Mouse (Mus musculus) spleen, postnatal 14 days (tissue): ENCODE results near the gene Olfr1420.
"Not testable (repeated sequence)": the region's sequence is repeated elsewhere in the genome, so short reads cannot be mapped to it uniquely, and the experiment has no call there.

Experiments used
- DNase-seq, 2 experiments: peaks; one replicate each; pipeline ENCODE4 v3.0.0; 2021 to 2022; ENCODE audit warnings: low spot score in 2 of 2

The Olfr1420 gene

DNA sequence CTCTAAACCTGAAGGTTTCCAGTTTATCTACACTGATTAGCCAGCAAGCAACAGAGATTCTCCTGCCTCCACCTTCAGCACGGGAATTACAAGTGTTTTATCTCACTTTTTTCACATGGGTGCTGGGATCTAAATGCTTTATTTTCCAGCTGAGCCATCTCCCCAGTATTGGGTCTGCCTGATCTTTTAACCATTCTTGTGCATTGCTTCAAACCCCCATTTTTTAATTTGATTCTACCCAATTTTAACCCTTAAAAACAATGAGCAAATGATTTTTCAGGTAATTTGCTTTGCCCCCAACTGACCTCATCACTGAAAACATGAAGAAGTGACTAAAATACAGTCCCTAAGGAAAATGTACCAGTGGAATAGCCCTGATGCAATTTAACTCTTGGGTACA is at the start of gene Olfr1420:
Gene Olfr1420, plus strand, starts transcription at position 301 of the 400 bp plus-strand sequence.
- DNase-seq, result no peak

DNA sequence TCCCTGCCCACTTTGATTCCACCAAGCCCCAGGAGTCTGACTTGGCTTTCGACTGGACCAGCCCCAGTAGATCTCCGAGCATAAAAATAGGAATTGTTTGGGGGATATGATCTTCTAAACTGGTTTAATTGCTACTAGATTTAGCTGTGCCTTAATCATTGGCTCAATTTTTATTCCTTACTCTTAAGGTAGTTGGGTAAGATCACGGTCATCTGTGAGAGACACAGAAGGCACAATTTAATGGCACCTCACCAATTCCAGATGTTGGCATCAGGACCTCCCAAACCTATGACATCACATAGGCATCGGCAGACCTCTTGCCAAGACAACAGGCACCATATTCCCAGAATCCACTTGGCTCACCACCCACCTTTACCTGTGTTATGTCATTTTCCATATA is 47.2 kb upstream of the Olfr1420 start, which contains the start of gene Olfr1417:
Gene Olfr1417, minus strand, starts transcription at position 101 of the 400 bp plus-strand sequence.
- no peak for DNase-seq

DNA sequence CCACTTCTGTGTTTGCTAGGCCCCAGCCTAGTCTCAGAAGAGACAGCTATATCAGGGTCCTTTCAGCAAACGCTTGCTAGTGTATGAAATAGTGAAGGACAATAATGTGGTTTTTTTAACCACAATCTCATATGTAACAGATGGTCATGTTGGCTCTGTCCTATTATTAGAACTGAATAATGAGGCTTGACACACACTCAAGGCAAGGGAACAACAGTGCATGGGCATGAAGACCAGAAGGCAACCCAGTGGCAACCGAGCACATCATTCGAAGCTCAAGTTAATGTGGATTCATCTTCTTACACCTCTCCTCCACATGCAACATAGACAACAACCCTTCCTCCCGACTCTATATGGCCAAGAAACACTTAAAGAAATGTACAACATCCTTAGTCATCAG is 40.0 kb upstream of the Olfr1420 start:
- no peak for DNase-seq

DNA sequence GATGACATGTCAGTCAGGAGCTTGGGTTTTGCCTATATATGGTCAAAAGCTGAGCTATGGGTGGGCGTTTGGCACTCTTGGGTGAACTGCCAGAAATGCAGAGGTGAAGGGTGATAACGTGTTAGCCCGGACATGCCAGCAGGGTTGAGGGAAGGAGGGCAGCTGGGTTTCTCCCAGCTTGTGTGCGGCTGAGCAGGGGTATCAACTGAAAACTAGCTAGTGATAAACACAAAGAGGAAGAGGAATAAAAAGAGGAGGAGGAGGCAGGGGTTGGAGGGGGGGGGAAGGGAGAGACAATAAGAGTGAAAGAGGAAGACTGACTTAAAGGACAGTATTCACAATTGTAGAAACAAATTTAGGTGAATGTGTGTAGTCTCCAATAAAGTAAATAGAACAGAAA is 33.7 kb upstream of the Olfr1420 start:
- no peak for DNase-seq

DNA sequence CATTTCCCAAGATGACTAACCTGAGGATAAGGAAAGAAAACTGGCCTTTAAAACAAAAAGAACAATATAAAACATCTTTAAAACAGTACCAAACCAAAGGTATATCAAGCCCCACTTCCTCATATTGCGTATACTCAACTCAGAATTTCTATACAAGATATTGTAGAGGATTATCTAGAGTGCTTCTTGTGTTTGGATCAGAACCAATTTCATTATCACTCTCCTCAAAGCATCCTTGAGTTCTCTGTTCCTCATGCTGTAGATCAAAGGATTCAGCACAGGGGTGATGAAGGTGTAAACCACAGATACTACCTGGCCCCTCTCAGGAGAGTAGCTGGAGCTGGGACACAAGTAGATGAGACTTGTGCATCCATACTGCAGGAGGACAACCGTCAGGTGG is 31.5 kb upstream of the Olfr1420 start:
- DNase-seq, result no peak

DNA sequence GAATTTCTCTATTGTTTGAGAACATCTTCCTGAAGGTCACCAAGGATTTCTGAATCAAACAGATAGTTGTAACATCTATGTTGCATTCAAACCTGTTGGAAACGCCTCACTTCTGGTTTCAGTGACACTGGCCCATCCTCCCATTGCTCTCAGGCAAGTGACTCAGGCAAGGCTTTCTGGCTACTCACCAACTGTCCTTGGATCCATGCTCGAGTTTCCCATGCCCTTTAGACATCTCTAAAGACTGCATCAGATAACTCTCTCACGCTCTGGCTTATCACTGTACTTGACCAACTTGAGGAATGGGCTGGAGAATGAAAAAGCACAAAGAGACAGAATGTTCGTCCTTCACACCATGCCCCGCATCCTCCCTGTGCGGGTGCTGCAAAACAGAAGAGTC is 29.9 kb upstream of the Olfr1420 start:
- DNase-seq, result no peak

DNA sequence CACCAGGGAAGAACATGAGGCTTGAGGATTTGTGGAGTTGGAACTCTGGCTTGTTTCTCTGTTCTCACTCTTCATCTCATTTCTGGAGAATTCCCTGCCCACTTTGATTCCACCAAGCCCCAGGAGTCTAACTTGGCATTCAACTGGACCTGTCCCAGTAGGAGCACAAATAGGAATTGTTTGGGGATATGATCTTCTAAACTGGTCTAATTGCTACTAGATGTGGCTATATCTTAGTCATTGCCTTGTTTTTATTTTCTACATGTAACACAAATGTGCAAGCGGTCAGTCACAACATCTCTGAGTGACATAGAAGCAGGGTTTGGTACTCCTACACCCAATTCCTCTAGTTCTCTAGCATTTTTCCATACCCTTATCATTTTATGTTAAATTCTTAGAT is 25.4 kb upstream of the Olfr1420 start, which contains the start of gene Olfr1418:
Gene Olfr1418, minus strand, starts transcription at position 101 of the 400 bp plus-strand sequence.
- DNase-seq, result no peak

DNA sequence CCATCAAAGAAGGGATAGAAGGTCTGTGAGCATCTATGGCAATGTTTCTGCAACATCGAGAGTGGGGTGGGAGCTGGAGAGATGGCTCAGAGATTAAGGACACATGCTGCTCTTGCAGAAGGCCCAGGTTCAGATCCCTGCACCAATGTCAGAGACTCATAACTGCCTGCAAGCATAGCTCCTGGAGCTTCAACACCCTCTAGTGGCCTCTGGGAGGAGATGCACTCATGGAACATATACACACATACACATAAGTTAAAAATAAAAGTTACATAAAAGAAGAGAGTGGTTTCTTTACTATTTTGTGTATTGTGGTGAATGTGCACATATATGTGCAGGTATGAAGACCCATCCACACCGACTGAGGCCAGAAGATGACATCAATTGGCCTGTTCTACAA is 18.5 kb upstream of the Olfr1420 start:
- DNase-seq, result no peak

DNA sequence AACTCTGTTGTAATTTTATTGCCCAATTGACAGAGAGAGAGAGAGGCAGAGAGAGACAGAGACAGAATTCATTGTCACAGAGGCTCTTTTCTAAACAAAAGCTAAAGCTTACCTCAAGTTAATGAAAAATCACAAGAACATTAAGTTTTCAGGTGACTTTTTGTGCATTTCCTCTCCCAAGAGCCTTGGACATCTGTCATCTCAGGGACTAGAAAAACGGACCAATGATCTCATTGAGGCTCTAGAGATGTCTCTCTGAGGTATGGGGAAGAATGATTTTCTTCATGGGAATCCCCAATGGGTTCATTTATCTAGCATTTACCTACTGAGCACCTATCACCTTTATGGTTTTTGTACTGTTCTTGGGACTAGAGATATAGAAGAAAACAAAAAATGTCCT is 11.4 kb upstream of the Olfr1420 start, which contains the start of gene Olfr1419:
Gene Olfr1419, minus strand, starts transcription at position 101 of the 400 bp plus-strand sequence.
- no peak for DNase-seq

DNA sequence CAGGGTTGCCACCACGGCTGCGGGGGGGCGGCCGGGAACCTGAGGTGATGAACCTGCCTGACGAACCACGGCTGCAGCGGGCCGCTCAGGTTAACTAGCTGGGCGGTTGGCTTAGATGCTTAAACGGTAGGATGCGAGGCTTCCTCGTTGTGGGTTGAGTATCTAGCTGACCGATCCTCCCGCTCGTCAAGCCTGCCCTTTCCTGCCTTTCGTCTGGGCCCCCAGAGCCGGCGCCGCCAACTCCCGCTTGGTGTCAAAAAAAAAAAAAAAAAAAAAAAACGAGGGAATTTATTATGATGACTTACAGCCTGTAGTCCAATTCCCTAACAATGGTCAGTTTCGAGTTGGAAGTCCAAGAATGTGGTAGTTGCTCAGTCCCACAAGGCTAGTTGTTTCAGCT is 8.0 kb upstream of the Olfr1420 start:
- not testable (repeated sequence) for DNase-seq

DNA sequence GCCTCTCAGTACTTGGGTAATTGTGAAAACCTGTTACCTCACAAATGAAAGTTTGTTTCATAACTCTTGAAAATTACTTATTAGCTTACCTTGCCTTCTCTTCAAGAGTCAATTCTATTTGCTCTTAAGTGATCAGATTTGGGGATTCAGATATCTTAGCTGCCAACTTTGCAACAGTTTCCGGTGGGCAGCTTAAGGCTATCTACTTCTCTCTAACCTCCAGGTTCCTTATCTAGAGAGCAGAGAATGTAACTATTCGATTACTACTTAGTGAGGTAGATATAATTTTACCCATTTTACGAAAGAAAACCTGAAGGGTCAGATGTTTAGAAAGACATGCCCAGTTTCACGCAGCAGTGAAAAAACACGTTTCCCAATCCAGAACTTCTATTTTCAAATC is 24.7 kb downstream of the Olfr1420 start:
- no peak for DNase-seq

DNA sequence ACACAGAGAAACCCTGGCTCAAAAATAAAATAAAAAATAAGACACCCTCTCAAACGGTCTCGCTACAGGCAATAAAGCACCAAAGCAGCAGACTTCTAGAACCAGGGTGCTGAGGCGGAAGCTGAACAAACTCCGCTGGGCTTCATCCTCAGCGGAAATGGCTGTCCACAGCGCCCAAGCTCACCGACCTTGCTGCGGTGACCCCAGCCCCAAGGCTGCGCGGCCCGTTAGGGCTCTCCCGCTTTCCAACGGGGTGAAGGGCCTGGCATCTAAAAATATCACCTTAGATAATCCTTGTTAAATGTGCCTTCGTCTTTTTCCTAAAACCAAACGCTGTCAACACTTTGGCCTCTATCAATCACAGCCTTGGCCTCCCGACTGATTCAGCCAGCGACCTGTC is 25.2 kb downstream of the Olfr1420 start:
- DNase-seq, result peak in 1 of 2 experiments; percentile 9

DNA sequence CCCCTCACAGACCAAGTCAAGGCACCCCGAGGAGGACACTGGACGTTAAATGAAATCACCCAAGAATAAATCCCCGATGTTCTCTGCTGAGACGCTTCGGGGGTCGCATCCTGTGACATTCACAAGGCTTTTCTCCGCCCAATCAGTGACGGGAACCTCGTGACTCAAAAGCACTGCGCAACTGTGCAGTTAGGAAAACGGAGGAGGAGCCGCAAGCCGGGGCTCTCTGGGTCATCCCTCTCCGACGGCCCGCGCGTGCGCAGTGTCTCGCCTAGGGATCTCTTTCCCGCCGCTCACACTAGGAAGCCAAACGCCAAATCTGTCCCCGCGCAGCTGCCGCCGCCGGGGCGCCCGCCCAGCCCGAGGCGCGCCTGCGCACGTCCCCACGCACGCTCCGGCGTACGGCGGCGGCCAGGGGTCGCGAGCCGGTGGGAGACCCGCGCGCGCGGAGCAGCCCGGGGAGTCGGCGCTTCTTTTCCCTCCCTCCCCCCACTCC is 25.7 kb downstream of the Olfr1420 start, which contains the start of gene Patl1:
Gene Patl1, plus strand, starts transcription at position 363 of the 496 bp plus-strand sequence.
- DNase-seq, result peak; percentile 94 to 95

DNA sequence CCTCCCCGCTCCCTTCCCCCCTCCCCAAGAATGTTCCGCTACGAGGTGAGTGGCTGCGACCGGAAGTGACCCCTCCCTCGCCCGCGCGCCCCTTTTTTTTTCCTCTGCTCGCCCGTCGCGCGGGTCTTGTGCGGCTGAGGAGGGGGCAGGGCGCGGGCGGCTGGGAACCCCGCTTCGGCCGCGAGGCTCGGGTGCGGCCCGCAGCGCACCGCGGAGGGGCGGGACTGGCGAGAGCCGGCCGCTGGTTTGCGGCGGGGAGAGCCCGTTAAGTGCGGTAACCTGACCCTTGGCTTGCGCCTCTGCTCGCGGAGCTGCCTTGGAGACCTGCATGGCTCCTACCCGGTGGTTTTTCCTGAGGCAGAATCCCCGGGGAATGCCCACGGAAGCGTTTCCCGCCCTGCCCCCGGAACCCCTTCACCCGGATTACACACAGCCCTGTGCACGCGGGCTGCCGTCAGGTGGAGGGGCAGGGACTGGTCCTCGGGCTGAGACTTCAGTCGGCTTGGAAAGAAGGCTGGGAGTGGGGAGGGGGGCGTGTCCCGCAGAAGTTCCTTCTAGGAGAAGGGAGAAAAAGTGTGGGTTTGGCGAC is 26.3 kb downstream of the Olfr1420 start:
- DNase-seq, result peak in 1 of 2 experiments; percentile 36

DNA sequence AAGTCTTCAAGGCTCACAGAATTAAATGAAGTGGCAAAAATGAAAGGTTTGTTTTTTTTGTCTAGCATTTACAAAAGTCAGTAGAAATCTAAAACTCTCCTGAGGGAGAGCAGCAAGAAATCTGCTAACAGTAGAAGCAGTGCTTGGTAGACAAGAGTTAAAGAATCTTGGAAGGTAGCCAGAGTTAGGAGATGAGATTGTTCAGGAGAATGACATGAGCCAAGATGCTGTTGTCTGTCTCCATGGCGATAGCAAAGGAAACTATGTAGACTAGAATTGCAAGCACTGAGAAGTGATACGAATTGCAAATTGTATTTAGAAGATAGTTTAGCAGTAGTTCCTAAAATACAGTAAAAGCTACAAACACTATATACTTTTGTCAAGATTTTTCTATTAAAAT is 29.4 kb downstream of the Olfr1420 start:
- DNase-seq, result no peak

DNA sequence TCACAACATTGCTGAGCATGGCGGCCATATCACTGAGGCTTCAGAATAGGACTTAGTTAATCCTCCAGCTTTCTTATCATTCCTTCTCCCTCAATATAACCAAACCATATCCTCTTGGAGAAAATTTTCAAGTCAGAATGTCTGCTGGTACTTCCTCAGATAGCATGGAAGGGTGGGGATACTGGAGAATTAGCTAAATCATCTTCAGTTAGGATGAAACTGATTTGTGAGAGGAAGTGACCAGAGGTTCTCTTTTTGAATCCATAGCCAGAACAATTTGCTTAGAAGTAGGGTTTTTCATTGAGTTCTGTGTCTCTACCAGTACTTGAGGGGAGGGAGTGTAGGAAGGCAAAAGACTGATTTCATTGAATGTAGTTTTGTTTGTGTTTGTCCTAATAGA is 35.7 kb downstream of the Olfr1420 start:
- no peak for DNase-seq

DNA sequence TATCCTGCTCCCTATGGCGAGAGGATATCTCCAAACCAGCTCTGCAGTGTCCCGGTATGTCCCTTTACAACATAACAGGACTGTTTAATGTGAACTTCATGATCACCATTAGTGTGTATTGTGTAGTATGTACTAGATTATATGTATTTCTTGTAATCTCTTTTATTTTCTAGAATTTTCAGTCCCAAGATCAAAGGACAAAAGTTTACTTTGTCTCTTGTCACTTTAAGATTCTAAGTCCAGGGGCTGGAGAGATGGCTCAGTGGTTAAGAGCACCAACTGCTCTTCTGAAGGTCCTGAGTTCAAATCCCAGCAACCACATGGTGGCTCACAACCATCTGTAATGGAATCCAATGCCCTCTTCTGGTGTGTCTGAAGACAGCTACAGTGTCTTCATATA is 36.1 kb downstream of the Olfr1420 start:
- not testable (repeated sequence) for DNase-seq

DNA sequence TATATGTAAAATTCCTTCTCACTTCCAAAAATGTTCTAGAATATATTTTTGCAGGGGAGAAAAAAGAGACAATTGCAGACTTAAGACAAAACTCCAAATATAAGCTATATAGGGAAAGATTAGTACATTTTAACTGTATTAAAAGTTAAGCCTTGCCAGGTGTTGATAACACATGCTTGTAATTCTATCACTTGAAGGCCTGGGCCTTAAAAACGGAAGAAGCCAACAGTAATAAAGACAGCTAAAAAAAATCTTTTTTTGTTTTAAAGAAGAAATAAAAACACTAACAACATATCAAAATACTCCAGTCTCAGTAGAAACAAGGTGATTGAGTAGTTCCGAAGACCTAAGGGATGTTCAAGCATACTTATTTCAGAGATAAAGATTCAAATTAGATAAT is 40.0 kb downstream of the Olfr1420 start:
- no peak for DNase-seq

DNA sequence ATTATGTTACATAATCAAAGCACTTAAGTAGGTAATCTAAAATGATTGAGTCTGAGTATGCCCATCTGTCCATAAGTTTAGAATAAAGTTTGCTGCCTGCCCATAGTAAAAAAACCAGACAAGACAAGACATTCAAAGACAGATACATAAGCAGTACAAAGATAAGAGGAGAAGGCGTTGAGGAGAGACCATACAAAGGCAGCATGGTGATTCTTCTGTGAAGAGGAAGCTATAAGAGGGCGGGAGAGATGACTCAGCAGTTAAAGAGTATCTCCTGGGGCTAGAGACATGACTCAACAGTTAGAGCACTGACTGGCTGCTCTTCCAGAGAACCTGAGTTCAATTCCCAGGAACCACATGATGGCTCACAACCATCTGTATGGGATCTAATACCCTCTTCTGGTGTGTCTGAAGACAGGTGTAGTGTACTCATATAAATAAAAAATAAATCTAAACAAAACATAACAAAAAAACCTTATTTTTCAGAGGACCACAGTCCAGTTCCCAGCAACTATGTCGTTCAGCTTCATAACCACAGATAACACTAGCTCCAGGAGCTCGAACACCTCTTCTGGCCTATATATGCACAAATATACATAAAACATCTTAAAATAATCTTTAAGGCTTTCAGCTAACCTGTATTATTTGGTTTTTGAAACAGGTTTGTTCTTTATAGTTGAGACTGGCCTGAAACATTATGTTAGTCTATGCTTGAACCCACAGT is 41.8 kb downstream of the Olfr1420 start:
- DNase-seq, result no peak

DNA sequence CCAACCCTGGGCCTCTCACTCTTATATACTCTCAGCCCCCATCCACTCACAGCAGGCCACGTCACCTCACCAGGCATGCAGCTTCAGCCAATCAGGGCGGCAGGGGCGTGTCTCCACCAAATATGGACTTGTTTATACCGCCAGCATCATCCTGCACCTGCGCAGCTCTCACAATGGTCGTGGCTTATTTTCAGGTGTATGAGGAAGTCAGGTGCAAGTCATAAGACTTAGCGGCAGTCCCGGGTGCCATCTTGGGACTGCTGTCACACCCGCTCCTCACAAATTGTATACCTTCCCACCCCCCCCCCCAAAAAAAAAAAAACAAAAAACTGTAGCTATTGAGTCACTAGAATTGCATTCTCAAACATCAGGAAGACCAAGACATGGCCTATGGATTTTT is 60.1 kb downstream of the Olfr1420 start:
- not testable (repeated sequence) for DNase-seq
